Mouse (Mus musculus) embryonic facial prominence, embryonic 15.5 days (tissue): Measurements from ENCODE around the gene Ina. TPM values are rescaled to one million over a fixed set of nuclear protein-coding genes. Genes with fewer than 3 reads are reported as not detected.
A peak's percentile ranks its signal among the peaks of the same experiment; 100 is the strongest.

Experiments used
- ATAC-seq: fragments of 200-750 bp; cut with Nextera tagmentation; 2 replicates; pipeline ENCODE4 v1.8.0; 2017; ENCODE audit warnings: low read depth, moderate TSS enrichment; ENCODE audit not compliant: insufficient number of reproducible peaks, low FRiP score, low TSS enrichment
- H3K27ac ChIP-seq: fragments of 300-500 bp; sonication (generic); replicated peaks from 2 replicates; pipeline ENCODE4 v1.5.1; 2015; ENCODE audit warnings: mild to moderate bottlenecking, inconsistent platforms
- H3K27me3 ChIP-seq: fragments of 300-500 bp; sonication (generic); 2 replicates; pipeline ENCODE4 v1.6.1; 2015; ENCODE audit warnings: inconsistent platforms
- H3K36me3 ChIP-seq: fragments of 300-500 bp; sonication (generic); 2 replicates; pipeline ENCODE4 v1.6.1; 2015; ENCODE audit warnings: mild to moderate bottlenecking, inconsistent platforms
- H3K4me1 ChIP-seq: fragments of 300-500 bp; sonication (generic); 2 replicates; pipeline ENCODE4 v1.6.1; 2015; ENCODE audit warnings: inconsistent platforms
- H3K4me2 ChIP-seq: fragments of 300-500 bp; sonication (generic); replicated peaks from 2 replicates; pipeline ENCODE4 v1.6.1; 2015; ENCODE audit warnings: mild to moderate bottlenecking, inconsistent platforms
- H3K4me3 ChIP-seq: fragments of 300-500 bp; sonication (generic); replicated peaks from 2 replicates; pipeline ENCODE4 v1.5.1; 2015; ENCODE audit warnings: mild to moderate bottlenecking, inconsistent platforms
- H3K9ac ChIP-seq: fragments of 300-500 bp; sonication (generic); 2 replicates; pipeline ENCODE4 v1.6.1; 2015; ENCODE audit warnings: inconsistent platforms
- H3K9me3 ChIP-seq: fragments of 300-500 bp; sonication (generic); replicated peaks from 2 replicates; pipeline ENCODE4 v1.6.1; 2016; ENCODE audit warnings: inconsistent platforms
- WGBS: fragments of 180-500 bp; shearing (Covaris S2); methylation state at CpG from one replicate; pipeline ENCODE4 v1.1.7; 2015; 5-methylcytosine and 5-hydroxymethylcytosine counted together
- polyA plus RNA-seq: library from polyadenylated mRNA; unstranded; fragments of >200 nt; fragmentation: Nextera tagmentation; extraction: Ambion mirVana; gene quantifications from 2 replicates; pipeline ENCODE4 v1.2.1, GENCODE M21; 2015

Ina gene
- 5.9 and 7.6 TPM in 2 replicates for polyA plus RNA-seq

DNA sequence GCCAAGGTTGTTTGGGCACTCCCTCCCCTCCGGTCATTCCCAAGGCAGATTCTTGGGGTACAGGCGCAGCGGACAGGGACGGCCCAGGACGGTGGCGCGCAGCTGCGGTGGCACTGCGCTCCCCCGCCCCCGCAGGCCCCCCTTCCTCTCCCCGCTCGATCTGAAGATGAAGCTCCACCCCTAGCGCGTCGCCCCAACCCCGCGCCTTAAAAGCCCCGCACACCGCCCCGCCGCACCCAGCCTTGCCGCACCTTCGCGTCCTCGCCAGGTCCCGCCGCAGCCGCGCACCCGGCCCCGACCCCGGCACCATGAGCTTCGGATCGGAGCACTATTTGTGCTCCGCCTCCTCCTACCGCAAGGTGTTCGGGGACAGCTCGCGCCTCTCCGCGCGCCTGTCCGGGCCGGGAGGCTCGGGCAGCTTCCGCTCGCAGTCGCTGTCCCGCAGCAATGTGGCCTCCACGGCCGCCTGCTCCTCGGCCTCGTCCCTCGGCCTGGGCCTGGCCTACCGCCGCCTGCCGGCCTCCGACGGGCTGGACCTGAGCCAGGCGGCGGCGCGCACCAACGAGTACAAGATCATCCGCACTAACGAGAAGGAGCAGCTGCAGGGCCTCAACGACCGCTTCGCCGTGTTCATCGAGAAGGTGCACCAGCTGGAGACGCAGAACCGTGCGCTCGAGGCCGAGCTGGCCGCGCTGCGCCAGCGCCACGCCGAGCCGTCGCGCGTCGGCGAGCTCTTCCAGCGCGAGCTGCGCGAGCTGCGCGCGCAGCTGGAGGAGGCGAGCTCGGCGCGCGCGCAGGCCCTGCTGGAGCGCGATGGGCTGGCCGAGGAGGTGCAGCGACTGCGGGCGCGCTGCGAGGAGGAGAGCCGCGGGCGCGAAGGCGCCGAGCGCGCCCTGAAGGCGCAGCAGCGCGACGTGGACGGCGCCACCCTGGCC is at the start of gene Ina, which contains the start of gene Nt5c2:
Gene Ina (plus strand): TSS at position 252 of the 935 bp plus-strand sequence.
Gene Nt5c2 (minus strand): TSS at position 707 of the 935 bp plus-strand sequence.
- ATAC-seq: peak; percentile 82
- no peaks in the 10 kb centered on the region for H3K9me3 ChIP-seq
- H3K9ac ChIP-seq: no peak within 1 kb of the TSS
- no peak within 1 kb of the TSS for H3K27ac ChIP-seq
- H3K4me2 ChIP-seq: peak within 1 kb of the TSS; percentile 95
- peaks cover 21% of the 10 kb centered on the region for H3K4me1 ChIP-seq
- H3K27me3 ChIP-seq: peaks cover 66% of the 10 kb centered on the region
- no peaks in the 10 kb centered on the region for H3K36me3 ChIP-seq
- under 1% methylated on average over 114 of the region's 124 CpGs for WGBS
- peak within 1 kb of the TSS; percentile 53 for H3K4me3 ChIP-seq

DNA sequence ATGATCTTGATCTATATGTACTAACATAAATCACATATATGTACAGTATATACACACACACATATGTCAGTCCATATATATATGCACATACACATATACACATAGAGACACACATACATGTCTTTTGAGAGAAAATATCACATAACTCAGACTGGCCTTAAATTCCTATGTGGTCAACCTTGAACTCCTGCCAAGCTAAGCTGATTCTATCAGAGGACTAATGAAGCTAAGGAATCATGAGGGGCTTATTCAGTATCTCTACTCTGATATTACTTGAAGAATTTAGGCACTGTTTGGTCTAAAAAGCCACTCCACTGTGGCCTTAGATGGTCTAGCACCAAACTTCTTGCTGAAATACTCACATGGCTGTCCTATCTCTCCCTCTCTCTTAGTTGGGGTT is 49.0 kb upstream of the Ina start:
- no peaks in the 10 kb centered on the region for H3K27me3 ChIP-seq
- H3K9ac ChIP-seq: no peak overlapping the region
- H3K36me3 ChIP-seq: no peaks in the 10 kb centered on the region
- H3K4me2 ChIP-seq: no peak overlapping the region
- no peak overlapping the region for H3K27ac ChIP-seq
- no peaks in the 10 kb centered on the region for H3K9me3 ChIP-seq
- ATAC-seq: no peak
- no peak overlapping the region for H3K4me3 ChIP-seq
- peaks cover 18% of the 10 kb centered on the region for H3K4me1 ChIP-seq

DNA sequence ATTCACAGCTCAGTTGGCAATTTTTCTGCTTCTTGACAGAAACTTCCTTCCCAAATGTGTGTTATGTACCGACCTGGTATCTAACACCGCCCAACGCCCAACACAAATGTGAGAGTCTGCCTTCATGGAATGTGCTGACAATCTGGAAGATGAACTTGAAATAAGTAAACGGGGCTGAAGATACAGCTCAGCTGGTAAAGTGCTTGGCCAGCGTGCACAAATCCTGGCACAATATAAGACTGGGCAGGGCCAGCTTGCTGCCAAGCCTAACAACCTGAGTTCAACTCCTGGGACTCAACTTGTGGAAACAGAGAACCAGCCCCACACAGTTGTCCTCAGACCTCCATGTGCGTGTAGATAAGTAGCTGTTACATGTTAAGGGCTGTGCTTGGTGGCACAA is 48.2 kb upstream of the Ina start:
- no peaks in the 10 kb centered on the region for H3K9me3 ChIP-seq
- 0 out of 2 replicates have a peak, but pooled peaks cover 16% of the 10 kb centered on the region for H3K4me1 ChIP-seq
- WGBS: 92% methylated on average over 6 of the region's 6 CpGs
- no peak overlapping the region for H3K4me2 ChIP-seq
- ATAC-seq: no peak
- no peak overlapping the region for H3K9ac ChIP-seq
- no peaks in the 10 kb centered on the region for H3K36me3 ChIP-seq
- no peaks in the 10 kb centered on the region for H3K27me3 ChIP-seq
- H3K4me3 ChIP-seq: no peak overlapping the region
- no peak overlapping the region for H3K27ac ChIP-seq

DNA sequence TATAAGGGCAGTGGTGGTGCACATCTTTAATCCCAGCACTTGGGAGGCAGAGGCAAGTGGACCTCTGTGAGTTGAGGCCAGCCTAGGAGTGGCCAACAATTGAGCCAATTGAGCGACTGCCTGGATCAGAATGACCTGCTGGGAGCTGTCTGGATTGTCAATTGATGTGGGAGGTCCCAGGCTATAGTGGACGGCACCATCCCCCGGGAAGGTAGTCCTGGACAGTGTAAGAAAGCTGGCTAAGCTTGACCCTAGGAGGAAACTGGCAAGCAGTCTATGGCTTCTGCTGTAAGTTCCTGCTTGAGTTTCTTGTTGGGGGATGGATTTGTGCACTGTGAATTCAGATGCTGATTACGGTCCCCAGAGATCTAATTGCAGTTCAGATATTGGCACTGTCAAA is 46.6 kb upstream of the Ina start:
- H3K4me3 ChIP-seq: no peak overlapping the region
- no peak overlapping the region for H3K27ac ChIP-seq
- H3K4me2 ChIP-seq: no peak overlapping the region
- no peaks in the 10 kb centered on the region for H3K27me3 ChIP-seq
- no peaks in the 10 kb centered on the region for H3K9me3 ChIP-seq
- H3K36me3 ChIP-seq: no peaks in the 10 kb centered on the region
- no peak for ATAC-seq
- WGBS: 59% methylated on average over 4 of the region's 4 CpGs
- no peak overlapping the region for H3K9ac ChIP-seq
- H3K4me1 ChIP-seq: 0 out of 2 replicates have a peak, but pooled peaks cover 15% of the 10 kb centered on the region

DNA sequence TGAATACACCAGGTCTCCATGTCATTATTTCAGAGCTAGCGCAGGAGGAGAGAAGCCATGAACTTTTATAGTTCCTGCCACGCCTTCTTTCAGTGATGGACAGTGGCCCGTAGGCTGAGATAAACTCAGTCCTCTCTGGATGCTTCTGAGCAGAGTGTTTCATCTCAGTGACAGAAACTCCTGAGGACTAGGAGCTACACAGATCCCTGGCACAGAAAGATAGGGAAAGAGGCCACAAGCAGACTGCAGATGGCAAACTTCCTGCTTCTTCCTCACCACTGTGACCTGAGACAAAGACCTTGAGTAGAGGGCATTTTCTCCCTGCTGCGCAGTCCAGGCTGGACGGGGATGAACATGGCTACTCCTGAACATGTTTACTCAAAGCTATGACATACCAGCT is 45.7 kb upstream of the Ina start:
- H3K4me1 ChIP-seq: 0 out of 2 replicates have a peak, but pooled peaks cover 11% of the 10 kb centered on the region

DNA sequence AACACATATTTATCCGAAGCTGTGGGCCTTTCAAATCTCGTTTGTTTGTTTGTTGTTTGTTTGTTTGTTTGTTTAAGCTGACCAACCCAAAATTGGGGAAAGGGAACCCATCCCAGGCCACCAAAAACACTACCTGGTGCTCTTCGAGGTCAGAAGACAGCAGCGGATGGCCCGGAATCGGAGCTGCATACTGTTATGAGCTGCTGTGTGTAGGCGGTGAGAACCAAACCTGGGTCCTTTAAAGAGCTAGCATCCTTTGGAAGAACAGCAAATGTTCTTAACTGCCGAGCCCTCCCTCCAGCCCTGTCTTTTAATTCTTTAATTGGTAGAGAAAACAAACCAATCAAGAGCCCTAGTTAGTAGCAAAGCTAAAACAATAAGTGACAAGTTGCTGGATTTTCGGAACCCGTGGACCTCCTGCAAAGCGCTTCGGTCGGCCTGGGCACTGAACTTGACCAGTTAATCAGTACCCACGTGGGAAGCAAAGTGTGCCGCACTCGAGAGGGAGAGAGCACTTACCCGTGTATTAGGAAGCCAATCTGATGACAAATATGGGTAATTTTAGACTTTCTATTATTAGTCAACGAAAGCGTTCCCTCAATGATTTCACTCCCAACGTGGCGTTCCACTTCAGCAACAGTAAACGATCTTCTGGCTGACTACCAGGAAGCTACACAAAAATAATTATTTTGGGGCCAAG is 45.1 kb upstream of the Ina start:
- ATAC-seq: no peak
- WGBS: 63% methylated on average over 22 of the region's 22 CpGs
- Histone ChIP-seq H3K4me3 (no peak overlapping the region), H3K27ac (no peak overlapping the region), H3K4me1 (0 out of 2 replicates have a peak, but pooled peaks cover 11% of the 10 kb centered on the region), H3K9me3 (no peaks in the 10 kb centered on the region), H3K9ac (no peak overlapping the region), H3K36me3 (no peaks in the 10 kb centered on the region), H3K27me3 (no peaks in the 10 kb centered on the region), H3K4me2 (no peak overlapping the region)

More for the DNA sequence above, 45.7 kb upstream of the Ina start:
- Histone ChIP-seq H3K27ac (no peak overlapping the region), H3K9ac (no peak overlapping the region), H3K27me3 (no peaks in the 10 kb centered on the region), H3K4me2 (no peak overlapping the region), H3K4me3 (no peak overlapping the region), H3K36me3 (no peaks in the 10 kb centered on the region), H3K9me3 (no peaks in the 10 kb centered on the region)
- ATAC-seq: no peak
- WGBS: 83% methylated on average over 5 of the region's 5 CpGs

DNA sequence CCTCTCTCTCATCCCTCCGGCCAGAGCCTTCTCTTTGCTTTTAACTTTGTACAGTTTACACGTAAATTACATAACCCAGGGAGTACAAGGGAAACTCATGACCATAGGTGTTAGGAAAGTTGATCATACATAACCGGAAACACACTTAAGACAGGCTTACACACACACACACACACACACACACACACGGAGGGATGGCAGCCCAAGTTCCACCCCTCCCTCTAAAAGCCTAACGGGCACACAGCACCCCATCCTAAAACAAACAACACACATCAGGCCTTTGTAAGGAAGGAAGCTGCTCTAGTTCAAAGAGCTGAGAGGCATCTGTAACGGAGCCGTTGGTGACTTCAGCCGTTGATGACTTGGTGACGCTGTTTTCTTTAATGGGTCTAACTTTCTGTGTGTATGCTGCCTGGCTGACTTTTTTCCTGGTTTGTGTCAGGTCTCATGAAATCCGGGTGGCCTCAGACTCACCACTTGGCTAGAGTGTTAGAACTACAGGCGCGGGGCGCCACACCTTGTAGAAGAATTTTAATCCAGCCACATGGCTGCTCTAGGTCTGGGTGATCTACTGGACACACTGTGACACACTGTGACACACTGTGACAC is 44.3 kb upstream of the Ina start:
- H3K27me3 ChIP-seq: no peaks in the 10 kb centered on the region
- H3K27ac ChIP-seq: peak overlapping the region; percentile 24; the same call in 1 of the 2 replicates
- no peak overlapping the region for H3K4me2 ChIP-seq
- H3K9ac ChIP-seq: no peak overlapping the region
- H3K36me3 ChIP-seq: no peaks in the 10 kb centered on the region
- no peak for ATAC-seq
- no peaks in the 10 kb centered on the region for H3K9me3 ChIP-seq
- whole genome bisulfite sequencing: 55% methylated on average over 13 of the region's 13 CpGs
- H3K4me1 ChIP-seq: 0 out of 2 replicates have a peak, but pooled peaks cover 11% of the 10 kb centered on the region
- no peak overlapping the region for H3K4me3 ChIP-seq

DNA sequence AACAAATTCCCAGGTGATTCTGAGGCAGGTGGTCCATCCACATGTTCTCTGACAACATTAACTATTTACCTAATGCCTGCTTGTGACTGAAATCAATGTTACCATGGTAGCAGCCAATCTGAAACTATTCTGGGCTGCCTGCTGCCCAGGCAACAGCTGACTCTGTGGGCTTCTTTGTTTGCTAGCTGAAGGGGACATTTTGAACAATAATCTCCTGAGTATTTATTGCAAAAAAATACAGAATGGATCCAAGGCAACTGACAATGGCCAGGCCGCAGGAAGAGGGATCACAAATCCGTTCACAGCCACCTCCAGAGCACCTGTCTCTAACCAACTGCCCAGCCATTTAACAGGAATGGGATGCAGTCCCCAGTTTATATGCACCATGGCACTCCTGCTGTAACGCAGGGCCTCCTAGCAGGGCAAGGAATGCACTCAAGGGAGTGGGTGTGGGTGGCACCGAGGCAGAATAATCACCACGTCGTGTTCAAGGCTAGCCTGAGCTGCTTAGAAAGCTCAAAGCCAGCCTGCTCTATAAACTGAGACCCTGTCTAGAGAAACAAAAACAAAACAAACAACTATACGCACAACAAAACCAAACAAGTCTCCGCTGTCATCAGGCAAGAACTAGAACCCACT is 43.3 kb upstream of the Ina start:
- Histone ChIP-seq H3K27me3 (no peaks in the 10 kb centered on the region), H3K27ac (no peak overlapping the region; the same call in 1 of the 2 replicates), H3K9me3 (no peaks in the 10 kb centered on the region), H3K36me3 (no peaks in the 10 kb centered on the region), H3K4me2 (no peak overlapping the region), H3K4me3 (no peak overlapping the region), H3K9ac (no peak overlapping the region), H3K4me1 (0 out of 2 replicates have a peak, but pooled peaks cover 11% of the 10 kb centered on the region)
- 61% methylated on average over 8 of the region's 8 CpGs for WGBS
- ATAC-seq: no peak

DNA sequence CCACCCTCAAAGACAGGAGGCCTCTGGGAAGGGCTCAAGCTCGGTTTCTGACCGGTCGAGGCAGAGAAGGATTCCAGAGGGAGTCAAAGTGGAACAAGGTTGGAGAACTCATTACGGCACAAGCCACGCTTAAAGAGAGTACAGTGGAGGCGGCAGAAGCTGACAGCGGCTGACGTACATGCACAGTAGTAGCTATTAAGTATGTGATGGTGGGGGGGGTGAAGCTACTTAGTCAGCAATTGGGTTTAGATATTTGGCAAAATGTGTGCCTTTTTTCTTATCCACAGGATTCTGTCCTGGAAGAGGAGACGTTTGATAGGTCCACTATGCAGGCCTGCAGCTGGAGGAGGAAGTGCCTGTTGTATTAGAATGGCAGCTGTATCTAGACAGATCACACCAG is 42.8 kb upstream of the Ina start:
- 0 out of 2 replicates have a peak, but pooled peaks cover 11% of the 10 kb centered on the region for H3K4me1 ChIP-seq
- H3K9ac ChIP-seq: no peak overlapping the region
- H3K27ac ChIP-seq: no peak overlapping the region
- H3K4me3 ChIP-seq: no peak overlapping the region
- H3K4me2 ChIP-seq: no peak overlapping the region
- no peaks in the 10 kb centered on the region for H3K36me3 ChIP-seq
- 60% methylated on average over 9 of the region's 9 CpGs for WGBS
- no peaks in the 10 kb centered on the region for H3K27me3 ChIP-seq
- H3K9me3 ChIP-seq: no peaks in the 10 kb centered on the region
- ATAC-seq: no peak

DNA sequence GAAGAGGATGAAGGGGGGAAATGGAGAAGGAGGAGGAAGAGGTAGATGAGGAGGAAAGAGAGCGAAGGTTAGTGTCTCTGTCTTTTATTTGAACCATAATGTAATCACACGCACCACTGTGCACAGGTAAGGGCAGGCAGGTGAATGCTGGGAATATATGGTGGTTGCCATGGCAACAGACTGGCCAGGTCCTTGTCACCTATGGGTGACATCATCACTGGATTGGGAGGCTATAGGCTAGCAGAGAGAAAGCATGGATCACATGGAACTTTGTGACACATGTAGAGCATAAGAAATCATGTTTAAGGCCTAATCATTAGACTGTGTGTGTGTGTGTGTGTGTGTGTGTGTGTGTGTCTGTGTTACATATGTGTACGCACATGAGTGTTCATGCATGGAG is 42.3 kb upstream of the Ina start:
- Histone ChIP-seq H3K36me3 (no peaks in the 10 kb centered on the region), H3K9me3 (no peaks in the 10 kb centered on the region), H3K4me2 (no peak overlapping the region), H3K9ac (no peak overlapping the region), H3K4me3 (no peak overlapping the region), H3K4me1 (0 out of 2 replicates have a peak, but pooled peaks cover 11% of the 10 kb centered on the region), H3K27me3 (no peaks in the 10 kb centered on the region), H3K27ac (no peak overlapping the region)
- ATAC-seq: no peak
- 90% methylated on average over 3 of the region's 3 CpGs for WGBS
